Mouse (Mus musculus) v-Abl transformed pro-B cells (cell line): ENCODE measurements around the gene Mrpl10.

Experiments
- in situ Hi-C, 2 experiments: fragments of 400-800 bp; cut with MboI; formaldehyde crosslinking; loops; one replicate each; pipeline ENCODE4 v1.15.1; 2025; ENCODE audit not compliant: unreplicated experiment in 2 of 2

The Mrpl10 gene

GRCm38 (mm10) chr11:97041022-97041899 is at the start of gene Mrpl10, which contains the start of gene Lrrc46:
Mrpl10 (plus strand) TSS chr11:97041560.
Lrrc46 (minus strand) TSS chr11:97041407.
- in situ Hi-C loops = loop anchor here in 1 of 2 experiments (10.0 kb wide), 1 partner anchor 266 kb away; the partner anchor contains the start of gene Snx11

GRCm38 (mm10) chr11:96992722-96993311 is 48.5 kb upstream of the Mrpl10 start:
- in situ Hi-C loops = no loop called here

GRCm38 (mm10) chr11:96995031-96995430 is 46.3 kb upstream of the Mrpl10 start:
- in situ Hi-C loops = no loop called here

GRCm38 (mm10) chr11:96995836-96996772 is 45.3 kb upstream of the Mrpl10 start:
- in situ Hi-C loops = no loop called here

GRCm38 (mm10) chr11:96996773-96997379 is 44.5 kb upstream of the Mrpl10 start:
- in situ Hi-C loops = no loop called here

- in situ Hi-C loops = no loop called here
These were observed 43.9 kb upstream of the Mrpl10 start for GRCm38 (mm10) chr11:96997380-96997956.

GRCm38 (mm10) chr11:97003170-97003569 is 38.2 kb upstream of the Mrpl10 start:
- in situ Hi-C loops = no loop called here

GRCm38 (mm10) chr11:97007093-97007794 is 34.1 kb upstream of the Mrpl10 start:
- in situ Hi-C loops = no loop called here

GRCm38 (mm10) chr11:97009198-97009790 is 32.1 kb upstream of the Mrpl10 start:
- in situ Hi-C loops = no loop called here

- in situ Hi-C loops = no loop called here
These were observed 28.2 kb upstream of the Mrpl10 start, which contains the start of gene Sp6 for GRCm38 (mm10) chr11:97013121-97013670. Sp6 (plus strand) TSS chr11:97013394.

- in situ Hi-C loops = no loop called here
These were observed 23.4 kb upstream of the Mrpl10 start for GRCm38 (mm10) chr11:97017696-97018582.

- in situ Hi-C loops = no loop called here
These were observed 22.6 kb upstream of the Mrpl10 start for GRCm38 (mm10) chr11:97018583-97019344.

GRCm38 (mm10) chr11:97019345-97019708 is 22.0 kb upstream of the Mrpl10 start:
- in situ Hi-C loops = no loop called here

GRCm38 (mm10) chr11:97021121-97021765 is 20.1 kb upstream of the Mrpl10 start:
- in situ Hi-C loops = loop anchor here (5.0 kb wide), 2 partner anchors 34 to 39 kb away; partner anchors contain the start of gene Sp2 (in 1 of the 2)

GRCm38 (mm10) chr11:97021873-97022484 is 19.4 kb upstream of the Mrpl10 start:
- in situ Hi-C loops = loop anchor here (5.0 kb wide), 2 partner anchors 35 to 40 kb away; partner anchors contain the start of gene Sp2 (in 1 of the 2)

- in situ Hi-C loops = loop anchor here (5.0 kb wide), 3 partner anchors 38 to 108 kb away; partner anchors contain the start of genes Cdk5rap3 (in 2 of the 2) and Sp2 (in 1 of the 2)
These were observed 16.4 kb upstream of the Mrpl10 start for GRCm38 (mm10) chr11:97024977-97025376.
